Mouse (Mus musculus) limb, embryonic 11.5 days (tissue): ENCODE data around the gene Fam98c. TPM values are rescaled to one million over a fixed set of nuclear protein-coding genes. Genes with fewer than 3 reads are reported as not detected.
A peak's percentile ranks its signal among the peaks of the same experiment; 100 is the strongest.
"Not testable (repeated sequence)": the region's sequence is repeated elsewhere in the genome, so short reads cannot be mapped to it uniquely, and the experiment has no call there.

Source experiments
- ATAC-seq: fragments of 200-750 bp; cut with Nextera tagmentation; 2 replicates; pipeline ENCODE4 v1.8.0; 2017; ENCODE audit warnings: low read depth; ENCODE audit not compliant: insufficient number of reproducible peaks, low FRiP score, low TSS enrichment
- DNase-seq: peaks from one replicate; pipeline ENCODE4 v3.0.0-alpha.2; 2015; ENCODE audit warnings: low spot score
- H3K27ac ChIP-seq: fragments of 300-500 bp; sonication (generic); replicated peaks from 2 replicates; pipeline ENCODE4 v1.5.1; 2014; ENCODE audit warnings: low read depth, mild to moderate bottlenecking, low read length
- H3K27me3 ChIP-seq: fragments of 300-500 bp; sonication (generic); 2 replicates; pipeline ENCODE4 v1.6.1; 2014; ENCODE audit warnings: mild to moderate bottlenecking, low read length, mixed read lengths; ENCODE audit not compliant: control insufficient read depth, insufficient read depth
- H3K36me3 ChIP-seq: fragments of 300-500 bp; sonication (generic); 2 replicates; pipeline ENCODE4 v1.6.1; 2014; ENCODE audit warnings: mild to moderate bottlenecking, low read length, moderate library complexity, mixed read lengths; ENCODE audit not compliant: control insufficient read depth, insufficient read depth
- H3K4me1 ChIP-seq: fragments of 300-500 bp; sonication (generic); 2 replicates; pipeline ENCODE4 v1.6.1; 2014; ENCODE audit warnings: low read length, mixed read lengths; ENCODE audit not compliant: control insufficient read depth, insufficient read depth
- H3K4me2 ChIP-seq: fragments of 300-500 bp; sonication (generic); 2 replicates; pipeline ENCODE4 v1.6.1; 2014; ENCODE audit warnings: low read depth, mild to moderate bottlenecking, moderate library complexity; ENCODE audit not compliant: severe bottlenecking
- H3K4me3 ChIP-seq: fragments of 300-500 bp; sonication (generic); 2 replicates; pipeline ENCODE4 v1.5.1; 2014; ENCODE audit warnings: low read depth, low read length
- H3K9ac ChIP-seq: fragments of 300-500 bp; sonication (generic); 2 replicates; pipeline ENCODE4 v1.6.1; 2014; ENCODE audit warnings: mild to moderate bottlenecking, low read length
- H3K9me3 ChIP-seq: fragments of 300-500 bp; sonication (generic); 2 replicates; pipeline ENCODE4 v1.6.1; 2016; ENCODE audit warnings: low read length; ENCODE audit not compliant: control insufficient read depth
- WGBS: fragments of 180-500 bp; shearing (Covaris S2); extraction: QIAGEN DNeasy Blood & Tissue Kit; methylation state at CpG from one replicate; pipeline ENCODE4 v1.1.7; 2014; 5-methylcytosine and 5-hydroxymethylcytosine counted together
- polyA plus RNA-seq: library from polyadenylated mRNA; unstranded; fragments of >200 nt; fragmentation: Nextera tagmentation; extraction: Ambion mirVana; gene quantifications from 2 replicates; pipeline ENCODE4 v1.2.1, GENCODE M21; 2014

Fam98c gene
- polyA plus RNA-seq, 1 experiment from 2014 or later: 11.9 TPM

DNA sequence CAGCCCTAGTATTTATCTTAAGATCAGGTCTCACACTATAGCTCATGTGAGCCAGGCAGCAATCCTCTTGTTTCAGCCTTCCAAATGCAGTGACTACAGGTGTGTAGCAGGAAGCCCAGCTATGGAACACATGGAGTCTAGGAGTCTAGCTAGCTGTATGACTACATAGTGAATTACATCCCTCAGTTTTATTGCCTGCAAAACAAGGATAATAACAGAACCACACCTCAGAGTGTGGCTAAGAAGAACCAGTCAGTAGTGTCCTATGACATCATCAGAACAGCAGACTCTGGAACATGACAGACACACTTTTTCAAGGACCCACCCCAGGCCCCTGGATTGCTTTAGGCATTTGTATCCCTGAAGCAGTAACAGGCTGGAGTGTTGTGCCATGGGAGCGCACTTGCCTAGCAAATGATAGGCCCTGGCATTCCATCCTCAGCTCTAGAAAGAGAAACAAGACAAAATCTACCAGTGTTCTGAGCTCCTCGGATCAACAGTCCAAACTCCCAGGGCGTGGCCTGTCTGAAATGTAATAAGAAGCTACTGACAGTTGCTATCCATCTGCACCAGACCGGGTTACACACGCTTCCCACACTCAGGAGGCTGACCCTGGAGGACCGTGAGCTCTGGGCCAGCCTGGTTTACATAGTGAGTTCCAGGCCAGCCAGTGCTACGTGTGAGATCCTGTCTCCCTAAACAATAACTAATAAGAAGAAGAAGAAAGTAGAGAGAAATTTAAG lies 9.2 kb downstream of the Fam98c start:
- Histone ChIP-seq H3K4me2 (no peak overlapping the region), H3K9ac (no peak overlapping the region), H3K36me3 (no peaks in the 10 kb centered on the region), H3K4me1 (no peaks in the 10 kb centered on the region), H3K9me3 (no peaks in the 10 kb centered on the region), H3K27ac (no peak overlapping the region), H3K27me3 (no peaks in the 10 kb centered on the region), H3K4me3 (no peak overlapping the region)
- no peak for ATAC-seq
- no peak for DNase-seq
- WGBS: 88% methylated on average over 7 of the region's 7 CpGs

DNA sequence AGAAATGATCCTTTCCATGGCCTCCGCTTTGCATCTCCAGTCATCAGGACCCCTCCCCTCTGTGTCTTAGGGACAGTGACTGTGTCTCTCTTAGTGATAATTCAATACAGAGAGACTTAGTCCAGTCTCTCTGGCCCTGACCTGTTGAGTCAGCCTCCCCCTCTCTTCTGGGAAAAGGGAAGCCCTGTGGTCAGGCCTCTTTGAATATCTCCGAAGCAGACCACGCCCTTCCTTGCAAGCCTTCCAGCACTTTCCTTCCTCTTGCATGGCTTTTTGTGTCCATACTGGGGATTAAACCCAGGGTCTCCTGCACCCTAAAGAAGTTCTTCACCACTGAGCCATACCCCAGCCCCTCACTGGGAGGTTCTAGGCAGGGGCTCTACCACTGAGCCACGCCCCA lies 12.0 kb downstream of the Fam98c start:
- no peak overlapping the region for H3K4me3 ChIP-seq
- H3K9me3 ChIP-seq: no peaks in the 10 kb centered on the region
- DNase-seq: no peak
- no peaks in the 10 kb centered on the region for H3K27me3 ChIP-seq
- no peak overlapping the region for H3K27ac ChIP-seq
- no peaks in the 10 kb centered on the region for H3K36me3 ChIP-seq
- no peak overlapping the region for H3K4me2 ChIP-seq
- WGBS: 90% methylated on average over 4 of the region's 4 CpGs
- no peak for ATAC-seq
- no peak overlapping the region for H3K9ac ChIP-seq
- no peaks in the 10 kb centered on the region for H3K4me1 ChIP-seq

DNA sequence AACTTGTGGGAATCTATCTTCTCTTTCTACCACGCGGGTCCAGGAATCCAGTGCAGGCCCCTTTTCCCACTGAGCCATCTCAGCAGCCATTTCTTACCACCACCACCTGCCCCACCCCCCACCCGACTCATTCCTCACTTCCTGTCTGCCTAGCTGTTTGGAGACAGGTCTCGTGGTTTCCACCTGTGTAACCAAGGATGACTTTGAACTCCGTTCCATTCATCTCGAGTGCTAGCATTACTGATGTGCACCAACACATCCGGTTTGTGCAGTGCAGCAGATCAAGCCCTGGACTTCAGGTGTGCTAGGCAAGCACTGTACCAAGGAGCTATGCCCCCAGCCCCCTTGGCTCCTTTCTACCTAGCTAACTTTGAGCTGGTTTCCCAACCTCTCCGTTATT lies 14.6 kb downstream of the Fam98c start:
- no peaks in the 10 kb centered on the region for H3K4me1 ChIP-seq
- no peak overlapping the region for H3K27ac ChIP-seq
- no peak for ATAC-seq

DNA sequence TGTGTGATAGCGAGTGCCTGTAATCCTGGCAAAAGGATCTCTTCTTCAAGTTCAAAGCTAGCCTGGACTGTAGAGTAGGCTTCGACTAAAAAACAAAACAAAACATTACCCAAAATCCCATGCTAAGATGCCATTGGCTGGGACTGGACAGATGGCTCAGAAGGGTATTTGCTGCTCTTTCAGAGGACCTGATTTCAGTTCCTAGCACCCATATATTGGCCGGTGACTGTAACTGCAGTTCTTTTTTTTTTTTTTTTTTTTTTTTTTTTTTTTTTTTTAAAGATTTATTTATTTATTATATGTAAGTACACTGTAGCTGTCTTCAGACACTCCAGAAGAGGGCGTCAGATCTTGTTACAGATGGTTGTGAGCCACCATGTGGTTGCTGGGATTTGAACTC lies 16.8 kb downstream of the Fam98c start:
- not testable (repeated sequence) for H3K27me3 ChIP-seq, ATAC-seq, H3K9ac ChIP-seq, H3K4me3 ChIP-seq, H3K36me3 ChIP-seq, H3K27ac ChIP-seq, H3K4me1 ChIP-seq, H3K9me3 ChIP-seq, H3K4me2 ChIP-seq, DNase-seq
- 96% methylated on average over 3 of the region's 4 CpGs for WGBS

More for the DNA sequence above, 14.6 kb downstream of the Fam98c start:
- no peaks in the 10 kb centered on the region for H3K36me3 ChIP-seq
- no peak overlapping the region for H3K9ac ChIP-seq
- no peak overlapping the region for H3K4me3 ChIP-seq
- no peaks in the 10 kb centered on the region for H3K27me3 ChIP-seq
- WGBS: 77% methylated on average over 8 of the region's 8 CpGs
- no peak for DNase-seq
- H3K9me3 ChIP-seq: no peaks in the 10 kb centered on the region
- no peak overlapping the region for H3K4me2 ChIP-seq

DNA sequence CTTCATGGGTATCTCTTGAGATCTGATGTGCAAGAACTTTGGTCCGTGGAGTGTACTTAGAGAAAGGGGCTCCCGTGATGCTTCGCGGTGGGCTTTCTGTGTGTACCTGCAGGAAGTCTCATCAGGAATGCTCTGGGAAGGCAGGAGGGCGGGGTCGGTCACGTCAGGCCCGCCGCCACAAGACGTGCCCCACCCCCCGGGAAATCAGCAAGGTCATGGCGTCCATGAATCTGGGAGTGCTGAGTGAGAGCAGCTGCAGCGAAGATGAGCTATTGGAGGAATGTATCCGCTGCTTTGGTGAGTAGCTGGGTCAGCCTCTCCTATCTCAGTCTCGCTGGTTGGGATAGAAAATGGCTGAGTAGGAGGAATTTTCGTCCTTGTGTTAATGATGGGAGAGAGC lies 18.6 kb downstream of the Fam98c start:
- H3K36me3 ChIP-seq: no peaks in the 10 kb centered on the region
- H3K27me3 ChIP-seq: no peaks in the 10 kb centered on the region
- no peak for DNase-seq
- H3K4me1 ChIP-seq: peaks cover 9% of the 10 kb centered on the region
- H3K4me2 ChIP-seq: no peak overlapping the region
- no peak for ATAC-seq
- no peak overlapping the region for H3K27ac ChIP-seq
- H3K9me3 ChIP-seq: no peaks in the 10 kb centered on the region
- H3K9ac ChIP-seq: no peak overlapping the region
- 46% methylated on average over 16 of the region's 16 CpGs for WGBS
- H3K4me3 ChIP-seq: no peak overlapping the region

DNA sequence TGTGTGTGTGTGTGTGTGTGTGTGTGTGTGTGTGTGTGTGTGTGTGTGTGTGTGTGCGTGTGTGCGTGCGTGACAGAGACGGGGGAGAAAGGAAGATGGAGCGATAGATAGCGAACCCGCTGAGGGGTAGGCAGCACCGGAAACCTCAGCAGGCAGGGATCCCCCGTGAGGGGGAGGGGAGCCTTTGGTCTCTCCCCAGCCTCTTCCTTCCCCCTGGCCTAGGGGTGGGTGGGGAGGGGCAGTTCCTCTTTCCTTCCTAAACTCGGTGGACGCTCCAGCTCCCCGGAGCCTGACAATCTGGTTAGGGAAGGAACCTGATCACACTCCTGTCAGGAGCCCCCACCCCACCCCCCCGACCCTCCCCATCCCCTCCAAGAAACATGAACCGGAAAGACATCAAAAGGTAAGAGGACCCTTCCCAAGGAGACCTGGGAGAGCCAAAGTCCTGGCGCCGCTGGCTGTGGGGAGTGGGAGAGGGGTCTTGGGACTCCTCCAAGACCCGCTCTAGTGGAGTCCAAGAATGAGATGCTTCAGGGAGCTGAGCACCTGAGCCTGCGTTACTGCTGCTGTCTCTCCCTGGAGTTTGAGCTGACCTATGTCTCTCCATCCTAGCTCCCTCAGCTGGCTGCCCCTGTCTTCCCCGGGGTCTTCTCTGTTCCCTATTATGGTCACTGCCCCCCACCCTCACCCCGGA lies 21.2 kb downstream of the Fam98c start, which contains the start of gene Rasgrp4:
Gene Rasgrp4 (plus strand): TSS at position 159 of the 694 bp plus-strand sequence.
- Histone ChIP-seq H3K36me3 (no peaks in the 10 kb centered on the region), H3K9ac (peak within 1 kb of the TSS; percentile 22; the same call in 1 of the 2 replicates), H3K4me1 (peaks cover 9% of the 10 kb centered on the region), H3K4me3 (peak within 1 kb of the TSS; percentile 20; the same call in 1 of the 2 replicates), H3K4me2 (peak within 1 kb of the TSS; percentile 50), H3K9me3 (no peaks in the 10 kb centered on the region), H3K27me3 (no peaks in the 10 kb centered on the region), H3K27ac (no peak within 1 kb of the TSS)
- 1% methylated on average over 10 of the region's 20 CpGs for WGBS
- peak; percentile 42 for DNase-seq
- no peak for ATAC-seq

DNA sequence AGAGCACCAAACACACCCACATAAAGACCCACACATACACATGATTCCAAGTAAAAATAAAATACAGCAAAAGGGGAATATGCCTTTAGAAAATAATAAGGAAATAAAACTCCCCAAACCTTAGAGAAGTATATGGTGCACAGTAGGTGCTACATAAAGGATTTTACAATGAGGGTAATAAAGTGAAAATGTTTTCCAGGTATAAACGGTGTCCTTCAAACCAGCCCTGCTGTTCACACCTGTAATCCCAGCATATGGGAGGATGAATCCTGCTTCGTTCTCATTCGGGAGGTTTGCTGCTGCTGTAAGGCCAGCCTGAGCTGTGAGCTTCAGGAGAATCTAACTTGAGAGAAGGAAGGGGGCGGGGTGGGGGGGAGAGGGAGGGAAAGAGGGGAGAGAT lies 21.8 kb downstream of the Fam98c start:
- 2% methylated on average over 4 of the region's 4 CpGs for WGBS
- DNase-seq (no peak), ATAC-seq (no peak)
- Histone ChIP-seq H3K4me3 (no peak overlapping the region), H3K27ac (no peak overlapping the region), H3K9ac (no peak overlapping the region; the same call in 1 of the 2 replicates), H3K36me3 (no peaks in the 10 kb centered on the region), H3K27me3 (no peaks in the 10 kb centered on the region), H3K9me3 (no peaks in the 10 kb centered on the region), H3K4me1 (peaks cover 9% of the 10 kb centered on the region), H3K4me2 (peak overlapping the region; percentile 50; the same call in 1 of the 2 replicates)

DNA sequence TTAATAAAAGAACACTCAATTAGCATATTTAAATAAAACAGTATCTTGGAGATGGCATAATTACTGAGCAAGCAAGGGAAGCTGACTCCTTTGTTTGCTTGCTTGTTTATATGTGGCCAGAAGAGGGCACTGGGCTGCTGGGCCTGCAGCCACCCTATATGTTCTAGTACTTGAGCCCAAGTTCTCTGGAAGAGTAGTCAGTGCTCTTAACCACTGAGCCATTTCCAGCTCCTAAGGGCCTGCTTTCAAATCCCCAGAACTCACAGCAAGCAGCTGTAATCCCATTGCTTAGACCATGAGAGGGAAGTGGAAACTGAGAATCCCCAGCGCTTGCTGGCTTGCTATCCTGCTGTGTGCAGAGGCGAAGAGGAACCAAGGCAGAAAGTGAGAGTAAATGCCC lies 27.3 kb downstream of the Fam98c start:
- Histone ChIP-seq H3K36me3 (no peaks in the 10 kb centered on the region), H3K27me3 (no peaks in the 10 kb centered on the region), H3K4me2 (no peak overlapping the region), H3K4me1 (peaks cover 3% of the 10 kb centered on the region), H3K9ac (no peak overlapping the region), H3K9me3 (no peaks in the 10 kb centered on the region), H3K27ac (no peak overlapping the region), H3K4me3 (no peak overlapping the region)
- ATAC-seq: no peak
- WGBS: 60% methylated on average over 2 of the region's 2 CpGs
- DNase-seq: no peak
